Mouse (Mus musculus) lung, embryonic 14.5 days (tissue): ENCODE measurements around the gene Megf6. TPM values are rescaled to one million over a fixed set of nuclear protein-coding genes. Genes with fewer than 3 reads are reported as not detected.

ENCODE experiments used
- ATAC-seq: fragments of 200-750 bp; cut with Nextera tagmentation; 2 replicates; pipeline ENCODE4 v1.8.0; 2017; ENCODE audit warnings: mild to moderate bottlenecking, moderate TSS enrichment, moderate library complexity; ENCODE audit not compliant: insufficient read depth
- DNase-seq: peaks from one replicate; pipeline ENCODE4 v3.0.0-alpha.2; 2015
- H3K27ac ChIP-seq: fragments of 300-500 bp; sonication (generic); 2 replicates; pipeline ENCODE4 v1.5.1; 2014; ENCODE audit warnings: low read depth, mild to moderate bottlenecking, moderate library complexity
- H3K27me3 ChIP-seq: fragments of 300-500 bp; sonication (generic); 2 replicates; pipeline ENCODE4 v1.6.1; 2014; ENCODE audit warnings: low read length, control low read depth; ENCODE audit not compliant: insufficient read depth
- H3K36me3 ChIP-seq: fragments of 300-500 bp; sonication (generic); 2 replicates; pipeline ENCODE4 v1.6.1; 2014; ENCODE audit warnings: control low read depth; ENCODE audit not compliant: insufficient read depth
- H3K4me1 ChIP-seq: fragments of 300-500 bp; sonication (generic); 2 replicates; pipeline ENCODE4 v1.6.1; 2014; ENCODE audit warnings: antibody characterized with exemption, control low read depth; ENCODE audit not compliant: insufficient read depth
- H3K4me2 ChIP-seq: fragments of 300-500 bp; sonication (generic); 2 replicates; pipeline ENCODE4 v1.6.1; 2014; ENCODE audit warnings: mild to moderate bottlenecking
- H3K4me3 ChIP-seq: fragments of 300-500 bp; sonication (generic); 2 replicates; pipeline ENCODE4 v1.5.1; 2014; ENCODE audit warnings: low read depth, low read length
- H3K9ac ChIP-seq: fragments of 300-500 bp; sonication (generic); 2 replicates; pipeline ENCODE4 v1.6.1; 2014
- H3K9me3 ChIP-seq: fragments of 300-500 bp; sonication (generic); 2 replicates; pipeline ENCODE4 v1.6.1; 2016; ENCODE audit warnings: low read depth, low read length, control low read depth
- CTCF ChIP-seq: IDR thresholded peaks from 2 replicates; pipeline ENCODE4 v1.5.1; 2016; ENCODE audit warnings: antibody characterized with exemption, low read depth
- WGBS: fragments of 180-500 bp; shearing (Covaris S2); extraction: QIAGEN DNeasy Blood & Tissue Kit; methylation state at CpG from one replicate; pipeline ENCODE4 v1.1.7; 2014; 5-methylcytosine and 5-hydroxymethylcytosine counted together
- polyA plus RNA-seq: library from polyadenylated mRNA; unstranded; fragments of >200 nt; fragmentation: Nextera tagmentation; extraction: Ambion mirVana; gene quantifications from 2 replicates; pipeline ENCODE4 v1.2.1, GENCODE M21; 2014

Megf6 gene
- polyA plus RNA-seq, 1 experiment from 2014 or later: 14.8 TPM

DNA sequence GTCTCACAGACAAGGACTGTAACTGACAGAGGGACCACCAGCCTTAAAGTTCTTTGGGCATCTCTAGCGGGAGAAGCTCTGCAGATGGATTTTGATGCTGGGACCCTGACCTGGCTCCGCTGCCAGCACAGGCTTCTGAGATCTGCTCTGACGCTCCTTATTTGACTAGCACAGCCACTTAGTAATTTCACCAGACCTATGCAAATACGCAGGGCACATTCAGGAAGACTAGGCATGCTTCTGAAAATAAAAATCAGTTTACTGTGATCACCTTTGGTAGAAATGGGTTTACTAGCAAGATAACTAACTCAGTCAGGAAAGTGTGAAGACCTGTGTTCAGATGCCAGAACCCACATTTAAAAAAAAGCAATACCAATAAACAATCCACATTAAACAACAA is 38.6 kb upstream of the Megf6 start:
- no peaks in the 10 kb centered on the region for H3K36me3 ChIP-seq
- no peak overlapping the region for H3K27ac ChIP-seq
- no peak for TF ChIP-seq CTCF
- WGBS: 60% methylated on average over 4 of the region's 4 CpGs
- no peaks in the 10 kb centered on the region for H3K4me1 ChIP-seq
- no peak overlapping the region for H3K4me3 ChIP-seq
- no peaks in the 10 kb centered on the region for H3K9me3 ChIP-seq
- no peak for DNase-seq
- no peak overlapping the region for H3K9ac ChIP-seq
- H3K27me3 ChIP-seq: peaks cover 8% of the 10 kb centered on the region; the same call in 1 of the 2 replicates
- no peak overlapping the region for H3K4me2 ChIP-seq
- ATAC-seq: no peak

DNA sequence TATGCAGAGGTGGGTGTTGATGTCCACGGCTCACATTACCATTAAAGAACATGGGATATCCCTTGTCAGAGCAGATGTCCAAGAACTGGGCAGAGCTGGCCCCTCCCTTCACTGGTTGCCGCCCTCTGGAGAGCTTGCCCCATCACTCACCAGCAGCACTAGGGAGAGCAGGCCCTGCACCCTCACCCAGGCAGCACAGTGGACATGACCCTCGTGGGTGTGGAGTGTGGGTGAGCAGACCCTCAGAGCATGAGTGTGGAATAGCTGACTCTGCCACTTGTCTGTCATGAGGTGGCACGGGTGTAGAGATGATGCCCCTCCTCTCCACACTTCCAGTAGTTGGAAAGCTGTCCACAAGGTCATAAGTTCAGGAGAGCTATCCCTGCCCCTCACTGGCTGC is 35.7 kb upstream of the Megf6 start:
- Histone ChIP-seq H3K27ac (no peak overlapping the region), H3K9ac (no peak overlapping the region), H3K4me3 (no peak overlapping the region), H3K36me3 (no peaks in the 10 kb centered on the region), H3K4me1 (no peaks in the 10 kb centered on the region), H3K27me3 (peaks cover 33% of the 10 kb centered on the region), H3K4me2 (no peak overlapping the region), H3K9me3 (no peaks in the 10 kb centered on the region)
- ATAC-seq (no peak), DNase-seq (no peak)
- 45% methylated on average over 4 of the region's 4 CpGs for WGBS
- TF ChIP-seq CTCF: no peak

DNA sequence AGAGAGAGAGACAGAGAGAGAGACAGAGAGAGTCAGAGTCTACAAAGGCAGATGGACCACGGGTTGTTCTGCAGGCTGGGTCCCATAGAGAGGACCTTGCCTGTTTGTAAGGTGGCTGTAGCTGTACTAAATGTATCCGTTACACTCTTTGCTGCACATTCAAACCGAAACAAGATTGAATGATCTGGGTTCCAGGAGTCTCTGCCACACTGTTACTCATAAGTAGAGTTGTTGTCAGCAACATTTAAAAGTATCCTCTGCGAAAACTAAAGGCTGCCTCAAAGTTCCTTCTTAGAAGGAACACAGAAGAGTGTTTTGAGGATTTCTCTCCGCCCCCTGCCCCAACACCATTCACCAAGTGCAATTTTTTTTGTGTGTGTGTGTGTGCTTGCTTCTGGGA is 33.4 kb upstream of the Megf6 start:
- Histone ChIP-seq H3K27ac (no peak overlapping the region), H3K4me2 (no peak overlapping the region), H3K4me1 (no peaks in the 10 kb centered on the region), H3K9ac (no peak overlapping the region), H3K27me3 (peaks cover 56% of the 10 kb centered on the region), H3K4me3 (no peak overlapping the region), H3K9me3 (no peaks in the 10 kb centered on the region), H3K36me3 (no peaks in the 10 kb centered on the region)
- ATAC-seq (no peak), DNase-seq (no peak)
- WGBS: 63% methylated on average over 5 of the region's 5 CpGs
- TF ChIP-seq CTCF: no peak

DNA sequence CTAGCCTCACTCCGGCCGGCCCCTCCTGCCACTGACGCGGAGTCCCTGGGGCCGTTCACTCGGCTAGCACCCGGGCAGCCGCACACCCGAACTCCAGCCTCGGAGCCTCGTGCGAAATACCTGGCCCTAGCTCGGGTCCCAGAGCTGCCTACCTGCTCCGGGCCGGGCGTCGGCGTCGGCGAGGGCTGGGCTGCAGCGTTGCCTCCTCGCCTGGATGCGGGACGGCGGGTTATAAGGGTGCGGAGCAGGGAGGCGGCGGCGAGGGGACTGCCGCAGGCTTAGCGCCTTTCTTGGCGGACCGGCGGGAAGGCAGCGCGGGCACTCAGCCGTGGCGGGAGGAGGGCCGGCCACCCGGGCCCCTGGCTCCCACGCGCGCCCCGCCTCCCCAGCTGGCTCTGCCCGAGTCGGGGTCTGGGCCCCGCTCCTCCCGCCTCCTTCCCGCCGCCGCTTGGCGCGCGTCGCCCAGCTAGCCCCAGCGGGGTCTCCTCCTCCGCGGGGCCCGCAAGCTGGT is 30.8 kb upstream of the Megf6 start:
- Histone ChIP-seq H3K4me2 (peak overlapping the region; percentile 84), H3K9ac (peak overlapping the region; percentile 46), H3K4me3 (peak overlapping the region; percentile 47), H3K27me3 (peaks cover 56% of the 10 kb centered on the region), H3K27ac (no peak overlapping the region), H3K36me3 (no peaks in the 10 kb centered on the region), H3K4me1 (0 out of 2 replicates have a peak, but pooled peaks cover 6% of the 10 kb centered on the region), H3K9me3 (no peaks in the 10 kb centered on the region)
- DNase-seq (peak; percentile 31), ATAC-seq (no peak)
- no peak for TF ChIP-seq CTCF
- under 1% methylated on average over 58 of the region's 59 CpGs for WGBS

DNA sequence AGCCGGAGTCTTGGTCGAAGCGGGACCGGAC is 30.5 kb upstream of the Megf6 start, which contains the start of gene Trp73:
Trp73 (minus strand) TSS at position 27 of the 31 bp plus-strand sequence.
- DNase-seq (no peak), ATAC-seq (no peak)
- Histone ChIP-seq H3K9ac (peak within 1 kb of the TSS; percentile 46), H3K27me3 (peaks cover 56% of the 10 kb centered on the region), H3K4me2 (peak within 1 kb of the TSS; percentile 84), H3K4me1 (0 out of 2 replicates have a peak, but pooled peaks cover 6% of the 10 kb centered on the region), H3K27ac (no peak within 1 kb of the TSS), H3K9me3 (no peaks in the 10 kb centered on the region), H3K36me3 (0 out of 2 replicates have a peak, but pooled peaks cover under 1% of the 10 kb centered on the region), H3K4me3 (peak within 1 kb of the TSS; percentile 47)
- TF ChIP-seq CTCF: no peak
- 0% methylated on average over 4 of the region's 4 CpGs for WGBS

DNA sequence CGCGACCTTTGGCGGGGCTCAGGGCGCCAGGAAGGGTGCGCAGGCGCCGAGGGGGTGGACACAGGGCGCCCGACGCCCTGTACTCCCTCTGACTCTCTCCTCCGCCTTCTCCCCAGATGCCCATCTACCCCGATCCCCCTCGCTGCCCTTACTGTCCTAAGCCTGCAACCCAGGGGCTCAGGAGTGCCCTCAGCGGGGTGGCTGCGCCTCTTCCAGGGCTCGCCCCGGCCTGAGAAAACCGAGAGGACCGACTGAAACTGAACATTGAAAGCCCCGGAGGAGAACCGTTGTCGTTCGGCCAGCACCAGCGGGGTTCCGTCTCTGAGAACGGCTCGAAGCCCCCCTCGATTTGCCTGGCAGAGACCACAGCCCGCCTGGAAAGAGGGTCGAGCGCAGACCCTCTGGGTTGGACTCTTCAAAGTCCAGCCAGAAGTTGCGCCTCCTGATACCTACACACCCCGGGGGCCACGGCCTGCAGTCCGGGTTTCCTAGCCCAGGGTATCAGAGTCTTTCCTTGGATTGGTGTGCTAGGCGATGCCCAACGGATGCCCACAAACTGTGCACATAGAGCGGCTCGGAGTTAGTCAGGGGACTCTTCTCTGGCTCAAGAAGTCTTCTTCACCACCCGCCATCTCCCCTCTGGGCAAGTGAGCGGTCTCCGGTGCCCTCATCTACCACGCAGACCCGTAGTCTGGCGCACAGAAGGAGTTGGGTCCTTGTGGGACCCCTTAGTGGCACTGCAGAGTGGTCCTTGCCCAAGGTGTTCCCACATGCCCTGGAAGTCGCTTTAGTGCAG is 30.1 kb upstream of the Megf6 start:
- H3K9me3 ChIP-seq: no peaks in the 10 kb centered on the region
- H3K4me1 ChIP-seq: 0 out of 2 replicates have a peak, but pooled peaks cover 6% of the 10 kb centered on the region
- H3K36me3 ChIP-seq: 0 out of 2 replicates have a peak, but pooled peaks cover 4% of the 10 kb centered on the region
- no peak for ATAC-seq
- no peak overlapping the region for H3K27ac ChIP-seq
- H3K4me2 ChIP-seq: peak overlapping the region; percentile 84
- TF ChIP-seq CTCF: no peak
- 1% methylated on average over 46 of the region's 46 CpGs for WGBS
- peak overlapping the region; percentile 47 for H3K4me3 ChIP-seq
- no peak for DNase-seq
- H3K27me3 ChIP-seq: peaks cover 55% of the 10 kb centered on the region
- peak overlapping the region; percentile 46 for H3K9ac ChIP-seq

DNA sequence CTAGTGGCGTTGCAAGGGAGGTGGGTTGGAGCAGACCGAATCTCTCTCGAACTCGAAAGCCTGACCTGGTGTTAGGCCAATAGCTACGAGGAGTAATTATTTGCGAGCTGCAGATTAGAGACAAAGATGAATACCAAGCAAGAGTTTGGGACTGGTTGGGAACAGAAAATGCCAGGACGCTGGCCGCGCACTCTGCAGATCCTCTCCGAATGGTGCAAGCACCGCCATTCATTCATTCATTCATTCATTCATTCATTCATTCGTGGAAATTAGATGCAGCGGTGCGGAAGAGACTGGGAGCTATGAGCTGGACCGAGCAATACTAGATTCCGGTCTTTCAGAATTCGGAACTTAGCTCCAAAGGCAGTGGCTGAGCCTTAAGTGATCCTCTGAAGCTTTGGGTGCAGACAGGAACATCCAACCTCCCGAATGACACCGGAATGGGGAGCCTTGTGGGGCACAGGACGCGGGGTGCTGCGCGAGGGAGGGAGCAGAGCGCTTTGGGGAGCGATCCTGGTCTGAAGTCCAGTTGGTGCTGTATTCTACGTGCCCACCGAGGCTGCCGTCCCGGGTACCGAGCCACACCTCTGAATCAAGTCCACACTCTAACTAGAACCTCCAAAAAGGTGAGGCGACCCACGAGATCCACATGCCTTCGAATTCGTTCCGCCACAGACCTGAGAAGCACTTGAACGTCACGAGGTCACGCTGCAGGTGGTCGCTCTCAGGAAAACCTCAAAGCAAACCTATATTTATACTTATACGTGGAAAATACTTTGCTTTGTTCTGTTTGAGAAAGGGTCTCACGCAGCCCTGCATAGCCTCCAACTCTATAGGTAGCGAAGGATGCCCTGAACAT is 29.3 kb upstream of the Megf6 start:
- peaks cover 52% of the 10 kb centered on the region for H3K27me3 ChIP-seq
- WGBS: 2% methylated on average over 42 of the region's 42 CpGs
- DNase-seq: no peak

More for the DNA sequence above, 29.3 kb upstream of the Megf6 start:
- Histone ChIP-seq H3K27ac (no peak overlapping the region), H3K9me3 (no peaks in the 10 kb centered on the region), H3K4me3 (peak overlapping the region; percentile 75), H3K4me1 (0 out of 2 replicates have a peak, but pooled peaks cover 6% of the 10 kb centered on the region), H3K4me2 (peak overlapping the region; percentile 89), H3K36me3 (peaks cover 6% of the 10 kb centered on the region; the same call in 1 of the 2 replicates), H3K9ac (no peak overlapping the region)
- ATAC-seq: no peak
- TF ChIP-seq CTCF: no peak
